Mouse (Mus musculus) thymus, adult 2 months (tissue): ENCODE measurements around the gene Crocc. TPM values are rescaled to one million over a fixed set of nuclear protein-coding genes. Genes with fewer than 3 reads are reported as not detected.

Source experiments
- DNase-seq: peaks from one replicate; pipeline ENCODE4 v3.0.0; 2021
- H3K27ac ChIP-seq: fragments of 200-500 bp; 2 replicates; pipeline ENCODE4 v1.5.1; 2012; ENCODE audit warnings: low read length, control low read depth; ENCODE audit not compliant: control insufficient read depth, insufficient read depth
- H3K27me3 ChIP-seq: fragments of 200-500 bp; 2 replicates; pipeline ENCODE4 v1.6.1; 2012; ENCODE audit warnings: mild to moderate bottlenecking, low read length, moderate library complexity, mixed read lengths; ENCODE audit not compliant: control insufficient read depth, insufficient read depth
- H3K36me3 ChIP-seq: fragments of 200-500 bp; 2 replicates; pipeline ENCODE4 v1.6.1; 2012; ENCODE audit warnings: mild to moderate bottlenecking, low read length, moderate library complexity; ENCODE audit not compliant: control insufficient read depth, insufficient read depth
- H3K4me1 ChIP-seq: fragments of 200-500 bp; replicated peaks from 2 replicates; pipeline ENCODE4 v1.6.1; 2012; ENCODE audit warnings: low read length; ENCODE audit not compliant: control insufficient read depth, insufficient read depth
- H3K4me3 ChIP-seq: fragments of 200-500 bp; 2 replicates; pipeline ENCODE4 v1.5.1; 2012; ENCODE audit warnings: mild to moderate bottlenecking, low read length, control low read depth, moderate library complexity; ENCODE audit not compliant: control insufficient read depth, insufficient read depth
- CTCF ChIP-seq: fragments of 200-500 bp; IDR thresholded peaks from 2 replicates; pipeline ENCODE4 v1.5.1; 2012; ENCODE audit warnings: mild to moderate bottlenecking, control low read depth, low read length, moderate library complexity, borderline replicate concordance; ENCODE audit not compliant: control insufficient read depth, poor library complexity, insufficient read depth; ENCODE audit errors: extremely low read depth
- POLR2A ChIP-seq: fragments of 200-500 bp; IDR thresholded peaks from 2 replicates; pipeline ENCODE4 v1.6.1; 2012; ENCODE audit warnings: mild to moderate bottlenecking, low read length, control low read depth, moderate library complexity; ENCODE audit not compliant: control insufficient read depth, poor library complexity, insufficient read depth; ENCODE audit errors: extremely low read depth
- WGBS: fragments of 180-500 bp; shearing (Covaris S2); methylation state at CpG from one replicate; pipeline ENCODE4 v1.1.7; 2018; 5-methylcytosine and 5-hydroxymethylcytosine counted together
- polyA plus RNA-seq: library from polyadenylated mRNA; depleted of rRNA; stranded (reverse); fragments of >200 nt; gene quantifications from 2 replicates; pipeline ENCODE4 v1.2.3, GENCODE M21; 2012

The Crocc gene
- polyA plus RNA-seq, 1 experiment: 12.9 TPM

- Histone ChIP-seq H3K27me3 (no peaks in the 10 kb centered on the region), H3K36me3 (no peaks in the 10 kb centered on the region), H3K4me1 (no peaks in the 10 kb centered on the region), H3K27ac (no peak overlapping the region), H3K4me3 (no peak overlapping the region)
- 60% methylated on average over 4 of the region's 4 CpGs for WGBS
- no peak for DNase-seq
- TF ChIP-seq CTCF (no peak), POLR2A (no peak)
Observed at GRCm38 (mm10) chr4:141098935-141099334, 38.6 kb upstream of the Crocc start.

- Histone ChIP-seq H3K27ac (no peak overlapping the region), H3K4me3 (no peak overlapping the region), H3K36me3 (no peaks in the 10 kb centered on the region), H3K27me3 (no peaks in the 10 kb centered on the region), H3K4me1 (no peaks in the 10 kb centered on the region)
- TF ChIP-seq CTCF (no peak), POLR2A (no peak)
- 50% methylated on average over 9 of the region's 9 CpGs for WGBS
- no peak for DNase-seq
Observed at GRCm38 (mm10) chr4:141096710-141097109, 36.4 kb upstream of the Crocc start.

- Histone ChIP-seq H3K4me1 (no peaks in the 10 kb centered on the region), H3K27ac (no peak overlapping the region), H3K27me3 (no peaks in the 10 kb centered on the region), H3K36me3 (no peaks in the 10 kb centered on the region), H3K4me3 (no peak overlapping the region)
- TF ChIP-seq CTCF (no peak), POLR2A (no peak)
- 92% methylated on average over 10 of the region's 10 CpGs for WGBS
- DNase-seq: no peak
Observed at GRCm38 (mm10) chr4:141095016-141095415, 34.7 kb upstream of the Crocc start.

GRCm38 (mm10) chr4:141088714-141089113, 28.4 kb upstream of the Crocc start:
- 78% methylated on average over 9 of the region's 9 CpGs for WGBS
- TF ChIP-seq POLR2A: no peak
- no peak for TF ChIP-seq CTCF

GRCm38 (mm10) chr4:141088033-141088432, 27.7 kb upstream of the Crocc start, which contains the start of gene Spata21:
Spata21 (plus strand) TSS chr4:141088333.
- WGBS: 82% methylated on average over 6 of the region's 6 CpGs
- no peak within 1 kb of the TSS for H3K27ac ChIP-seq

More at GRCm38 (mm10) chr4:141088714-141089113, 28.4 kb upstream of the Crocc start:
- Histone ChIP-seq H3K27me3 (no peaks in the 10 kb centered on the region), H3K4me3 (no peak overlapping the region), H3K27ac (no peak overlapping the region), H3K36me3 (no peaks in the 10 kb centered on the region), H3K4me1 (no peaks in the 10 kb centered on the region)
- no peak for DNase-seq

GRCm38 (mm10) chr4:141086862-141087261, 26.5 kb upstream of the Crocc start:
- 94% methylated on average over 10 of the region's 10 CpGs for WGBS
- TF ChIP-seq POLR2A (no peak), CTCF (no peak)

More at GRCm38 (mm10) chr4:141088033-141088432, 27.7 kb upstream of the Crocc start, which contains the start of gene Spata21:
- Histone ChIP-seq H3K27me3 (no peaks in the 10 kb centered on the region), H3K4me3 (no peak within 1 kb of the TSS), H3K4me1 (no peaks in the 10 kb centered on the region), H3K36me3 (no peaks in the 10 kb centered on the region)
- no peak for DNase-seq
- TF ChIP-seq CTCF (no peak), POLR2A (no peak)

More at GRCm38 (mm10) chr4:141086862-141087261, 26.5 kb upstream of the Crocc start:
- H3K27me3 ChIP-seq: no peaks in the 10 kb centered on the region
- H3K4me1 ChIP-seq: no peaks in the 10 kb centered on the region
- no peaks in the 10 kb centered on the region for H3K36me3 ChIP-seq
- H3K27ac ChIP-seq: no peak overlapping the region
- H3K4me3 ChIP-seq: no peak overlapping the region
- DNase-seq: no peak
